Mouse (Mus musculus) activated CD4-positive, CD25-positive, alpha-beta regulatory T cell, adult 4 months (primary cell): Measurements from ENCODE around the gene Nxph1. TPM values are rescaled to one million over a fixed set of nuclear protein-coding genes. Genes with fewer than 3 reads are reported as not detected.

Experiments
- ATAC-seq: one replicate; pipeline ENCODE4 v1.8.0; 2017
- polyA plus RNA-seq, 2 experiments: library from polyadenylated mRNA; unstranded; fragments of 100-300 nt; shearing (Covaris generic); gene quantifications; one replicate each; pipeline ENCODE4 v1.2.1; 2017

Gene Nxph1
- polyA plus RNA-seq, 2 experiments from 2014 or later = not detected

DNA sequence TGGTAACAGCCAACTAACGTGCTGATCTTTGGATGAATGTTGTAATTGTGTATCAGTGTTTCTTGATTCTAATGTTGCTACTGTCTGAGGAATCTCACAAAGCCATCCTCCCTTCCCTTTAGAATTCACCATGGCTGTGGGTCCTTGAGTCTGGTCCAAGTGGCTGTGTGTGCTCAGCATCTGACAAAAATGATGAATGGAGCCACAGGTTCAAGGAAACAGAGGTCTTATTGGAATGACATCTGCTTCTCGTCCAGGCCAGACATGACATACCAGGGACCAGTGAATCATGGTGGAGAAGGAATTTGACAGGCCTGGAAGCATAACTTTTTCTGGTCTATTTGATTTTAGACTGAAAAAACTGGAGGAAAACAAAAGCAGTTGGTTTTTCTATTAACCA lies 22.3 kb downstream of the Nxph1 start:
- no peak for ATAC-seq

GRCm38 (mm10) chr6:8979237-8979871 lies 31.1 kb downstream of the Nxph1 start:
- no peak for ATAC-seq

DNA sequence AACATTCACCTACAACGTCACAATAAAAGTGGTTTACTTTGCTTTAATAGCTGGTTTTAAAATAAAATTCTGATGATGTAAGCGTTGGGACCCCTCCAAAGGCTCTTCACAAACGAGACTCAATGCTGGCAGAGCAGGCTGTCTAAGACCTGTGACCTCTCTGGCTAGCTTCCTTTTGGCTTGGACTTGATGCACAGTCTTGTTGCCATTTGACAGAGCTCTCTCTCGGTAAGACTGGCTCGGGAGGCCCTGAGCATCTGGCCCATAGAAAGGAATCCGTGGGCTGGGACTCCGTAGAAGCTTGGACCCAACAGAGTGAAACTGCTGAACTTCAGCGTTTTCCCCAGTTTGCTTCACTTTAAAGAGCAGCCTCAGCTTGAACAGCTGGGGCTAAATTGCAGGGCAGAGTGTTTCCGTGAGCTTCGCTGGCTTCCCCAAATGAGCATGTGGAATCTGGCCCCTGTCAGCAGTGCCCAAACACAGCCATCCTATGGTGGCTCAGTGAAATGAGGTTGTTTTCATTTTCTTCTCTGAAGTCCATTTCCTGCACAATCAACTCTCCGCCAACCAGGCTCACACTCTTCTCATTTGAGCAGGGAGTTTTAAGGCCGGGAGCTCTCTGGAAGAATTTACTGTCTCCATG lies 48.2 kb downstream of the Nxph1 start:
- no peak for ATAC-seq

DNA sequence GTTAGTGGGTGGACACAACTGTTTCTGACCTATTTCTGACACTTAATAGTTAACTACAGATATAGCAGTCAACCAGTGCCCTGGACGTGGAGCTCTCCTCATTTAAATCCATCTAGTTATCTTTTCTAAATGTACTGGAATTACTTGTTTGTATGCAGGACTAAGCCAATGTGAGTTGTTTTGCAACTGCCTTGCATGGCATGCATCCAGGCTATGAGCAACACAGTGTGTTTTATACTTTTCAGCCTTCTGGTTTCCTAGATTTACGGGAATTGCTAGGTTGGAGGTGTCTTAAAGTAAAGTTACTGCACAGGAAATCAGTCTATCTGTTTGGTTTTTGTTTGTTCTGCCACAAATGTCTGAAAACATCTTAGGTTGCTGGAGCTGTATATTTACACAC lies 49.1 kb downstream of the Nxph1 start:
- ATAC-seq = no peak

DNA sequence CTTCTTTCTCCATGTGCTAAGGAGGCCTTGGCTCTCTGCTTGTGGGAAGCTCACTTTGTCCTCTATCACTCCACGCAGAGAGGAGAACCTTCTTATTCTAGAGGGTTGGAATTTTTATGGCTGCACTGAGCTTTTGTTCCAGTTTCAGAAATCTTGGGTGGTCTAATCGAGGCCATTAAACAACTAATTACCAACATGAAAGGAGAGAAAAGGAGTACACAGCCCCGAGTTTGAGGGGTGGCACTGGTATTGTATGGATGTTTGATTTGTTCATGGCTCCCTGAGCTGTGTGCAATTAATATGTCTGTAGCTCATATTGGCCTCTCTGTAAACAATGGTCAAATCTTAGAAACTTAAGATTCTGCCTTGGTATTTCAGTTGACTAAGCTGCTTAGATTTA lies 54.5 kb downstream of the Nxph1 start:
- ATAC-seq = no peak

DNA sequence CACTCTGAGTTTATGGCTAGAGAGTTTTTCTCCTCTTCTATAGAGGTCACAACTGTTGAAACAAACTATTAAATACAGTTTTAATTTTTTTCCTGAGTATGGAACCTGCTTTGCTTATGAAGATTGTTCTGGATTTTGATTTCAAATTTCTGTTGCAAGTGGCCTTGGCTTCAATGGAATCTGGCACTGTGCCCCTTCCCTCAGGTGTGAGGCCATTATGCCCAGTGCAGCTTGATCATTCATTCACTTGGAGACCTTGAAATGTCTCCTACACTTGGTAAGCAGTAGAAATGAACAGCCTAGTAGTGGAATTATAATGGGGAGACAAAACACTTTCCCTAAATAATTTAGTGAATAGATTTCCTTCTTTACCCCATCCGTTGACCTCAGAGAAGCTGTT lies 78.4 kb downstream of the Nxph1 start:
- ATAC-seq = no peak

DNA sequence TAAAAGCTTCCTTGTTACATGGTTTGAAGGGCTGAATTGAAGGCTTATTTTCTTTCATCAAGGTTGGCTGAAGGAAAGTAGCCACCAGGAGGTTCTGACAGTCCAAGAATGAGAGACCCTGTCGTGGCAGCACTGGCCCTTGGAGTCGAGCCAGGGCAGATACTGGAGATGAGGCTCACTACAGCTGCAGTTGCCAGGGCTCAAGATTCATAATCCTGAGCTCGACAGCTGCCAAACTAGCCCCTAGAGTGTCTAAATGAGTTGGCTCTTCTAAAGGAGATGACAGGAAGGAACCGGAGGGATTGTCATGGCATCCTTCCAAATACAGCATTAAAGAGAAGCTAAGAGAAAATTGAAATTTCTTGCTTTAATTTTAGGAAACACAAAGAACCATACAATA lies 78.9 kb downstream of the Nxph1 start:
- ATAC-seq = no peak

DNA sequence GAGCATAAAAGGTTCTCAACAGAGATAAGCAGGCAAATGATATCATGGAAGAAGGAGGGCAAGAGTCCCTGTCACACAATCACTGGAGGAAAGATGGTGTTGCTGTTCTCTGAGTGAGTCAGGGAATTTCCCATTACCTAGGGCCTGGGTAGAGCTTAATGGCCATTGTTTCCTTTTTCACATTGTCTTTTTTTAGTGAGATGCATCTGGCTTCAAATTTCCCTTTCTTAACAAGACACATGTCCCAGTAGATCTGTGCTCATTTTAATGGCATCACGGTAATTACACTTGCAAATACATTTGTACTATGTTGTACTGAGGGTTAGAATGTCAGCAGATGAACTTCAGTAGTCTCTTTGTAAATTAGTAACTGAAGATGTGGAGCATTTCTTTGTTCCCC lies 80.3 kb downstream of the Nxph1 start:
- ATAC-seq = no peak

GRCm38 (mm10) chr6:9039286-9039685 lies 91.1 kb downstream of the Nxph1 start:
- ATAC-seq = no peak

GRCm38 (mm10) chr6:9040991-9041390 lies 92.8 kb downstream of the Nxph1 start:
- no peak for ATAC-seq

GRCm38 (mm10) chr6:9042391-9042790 lies 94.2 kb downstream of the Nxph1 start:
- no peak for ATAC-seq

- no peak for ATAC-seq
These were observed 98.6 kb downstream of the Nxph1 start for GRCm38 (mm10) chr6:9046815-9047214.

- no peak for ATAC-seq
These were observed 113.3 kb downstream of the Nxph1 start for GRCm38 (mm10) chr6:9061261-9062105.

- ATAC-seq = no peak
These were observed 118.2 kb downstream of the Nxph1 start for GRCm38 (mm10) chr6:9066435-9066834.

DNA sequence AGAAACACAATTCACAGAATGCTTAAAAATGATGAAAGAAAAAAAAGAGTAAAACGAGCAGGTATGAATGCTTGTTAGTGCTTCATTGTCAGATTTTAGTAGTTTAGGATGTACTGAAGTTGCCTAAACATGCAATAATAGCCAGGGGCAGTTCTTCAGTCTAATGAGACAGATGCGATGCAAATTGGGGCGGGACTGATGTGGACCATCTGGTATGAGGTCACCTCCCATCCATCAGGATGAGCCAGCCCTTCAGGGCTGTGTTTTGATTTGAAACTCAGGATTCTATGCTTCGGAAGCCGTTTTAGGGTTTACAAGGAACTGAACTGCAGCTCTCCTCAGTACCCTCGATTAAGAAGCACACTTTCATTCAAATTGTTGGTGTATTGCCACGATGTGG lies 121.7 kb downstream of the Nxph1 start:
- no peak for ATAC-seq

DNA sequence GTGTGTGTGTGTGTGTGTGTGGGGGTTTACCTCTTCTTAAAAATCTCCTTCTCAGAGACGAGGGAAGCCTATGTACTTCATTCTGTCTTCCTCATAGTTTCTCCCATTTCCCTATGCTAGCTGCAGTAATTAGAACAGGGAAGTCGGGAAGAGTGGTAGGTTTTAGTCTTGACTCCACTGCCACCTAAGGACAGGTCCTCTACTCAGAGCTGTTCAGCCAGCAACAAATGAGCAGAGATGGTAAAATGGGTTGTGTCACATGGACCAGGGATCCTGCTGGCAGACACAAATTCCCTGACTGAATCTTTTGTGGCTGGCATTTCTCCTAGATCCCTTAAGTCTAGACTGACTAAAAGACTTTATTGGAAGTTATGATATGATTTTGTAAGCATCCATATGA lies 128.2 kb downstream of the Nxph1 start:
- no peak for ATAC-seq

DNA sequence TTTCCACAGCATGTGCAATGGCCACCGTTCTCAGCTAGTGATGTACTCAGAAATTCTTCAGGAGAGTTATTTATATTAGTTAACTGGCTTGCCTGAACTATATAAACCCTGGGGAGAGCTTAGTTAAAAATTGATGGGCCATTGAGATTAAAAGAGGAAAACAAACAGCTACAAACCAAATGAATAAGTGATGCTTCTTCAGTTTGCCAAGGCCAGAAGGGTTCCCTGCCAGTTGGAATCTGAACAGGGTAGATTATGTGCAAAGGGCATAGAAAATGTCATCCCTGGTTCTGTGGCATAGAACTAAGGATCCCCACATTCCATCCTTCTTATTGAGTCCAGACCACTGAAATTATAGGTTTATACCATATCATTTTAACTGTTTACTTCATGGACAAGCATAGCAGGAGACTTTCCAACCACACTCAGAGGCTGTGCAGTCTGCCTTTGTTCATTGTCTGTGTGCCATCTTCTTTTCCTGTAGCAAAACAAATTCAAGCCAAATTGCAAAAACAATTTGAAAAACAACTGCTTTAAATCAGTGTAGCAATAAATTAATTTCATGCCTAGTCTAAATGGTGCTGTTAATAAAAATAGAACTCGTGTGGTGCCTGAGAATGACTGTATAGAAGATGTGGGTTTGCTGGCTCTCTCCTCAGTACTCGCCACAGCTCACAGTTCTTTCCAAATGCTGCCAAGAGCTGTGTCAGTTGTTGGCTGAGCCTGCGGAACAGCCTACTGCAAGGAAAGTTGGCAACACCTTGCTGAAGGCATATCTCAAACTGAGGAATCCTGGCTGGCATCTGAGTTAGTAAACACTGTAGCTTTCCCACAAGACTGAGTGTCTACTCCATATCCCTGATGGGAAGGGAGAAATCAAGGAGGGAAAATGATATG lies 129.8 kb downstream of the Nxph1 start:
- ATAC-seq = no peak

DNA sequence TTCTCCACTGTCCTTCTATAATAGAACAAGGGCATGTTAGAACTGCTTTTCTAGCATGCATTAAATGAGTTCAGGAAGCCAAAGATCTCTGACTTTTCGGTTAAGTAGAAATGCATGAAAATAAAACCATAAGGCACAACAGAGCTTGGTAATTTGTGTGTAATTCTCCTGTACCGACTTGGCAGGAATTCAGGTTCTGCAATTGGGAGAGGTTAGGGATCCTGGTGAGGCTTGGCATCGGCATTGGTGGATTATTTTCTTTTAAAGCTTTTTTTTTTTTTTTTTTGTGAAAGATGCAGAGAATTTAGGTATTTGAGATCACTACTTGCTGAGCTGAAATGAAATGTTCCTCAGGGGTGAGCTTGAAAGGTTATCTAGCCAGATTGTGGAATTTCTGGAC lies 135.6 kb downstream of the Nxph1 start:
- no peak for ATAC-seq

GRCm38 (mm10) chr6:9097345-9097744 lies 149.1 kb downstream of the Nxph1 start:
- no peak for ATAC-seq

DNA sequence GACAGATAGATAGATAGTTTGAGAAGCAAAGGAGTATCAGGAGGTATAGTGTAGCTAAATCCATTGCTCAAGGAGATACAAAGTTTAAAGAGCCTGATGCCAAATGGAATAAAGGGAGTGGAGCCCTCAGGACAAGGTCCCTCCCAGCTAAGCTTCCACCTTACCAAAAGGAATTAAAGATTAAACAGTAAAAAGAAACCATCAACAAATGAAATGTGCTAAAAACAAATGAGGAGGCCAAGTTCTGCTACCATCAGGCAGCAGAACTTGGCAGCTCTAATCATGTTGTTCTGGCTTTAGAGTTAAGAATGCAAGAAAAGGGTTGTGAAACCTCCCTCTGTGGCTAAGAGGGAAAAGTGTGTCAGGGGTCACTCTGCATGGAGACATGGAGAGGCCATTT lies 159.1 kb downstream of the Nxph1 start:
- ATAC-seq = no peak

DNA sequence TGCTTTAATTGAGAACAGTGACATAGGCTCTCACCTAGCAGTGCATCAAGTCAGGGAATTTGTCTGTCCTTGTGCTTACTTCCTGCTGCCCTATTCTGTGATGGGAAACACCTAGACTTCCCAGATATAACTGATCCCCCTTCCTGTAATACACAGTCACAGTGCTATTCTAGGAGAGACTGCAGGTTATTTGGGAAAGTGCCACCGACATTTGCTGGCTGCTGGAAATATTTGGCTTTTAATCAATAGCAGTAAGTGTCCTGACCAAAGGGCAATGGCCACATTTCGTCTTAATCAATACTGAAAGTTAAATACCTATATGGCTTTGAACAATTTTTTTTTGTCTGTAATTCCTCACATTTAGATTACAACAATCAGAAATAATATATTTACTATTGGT lies 170.9 kb downstream of the Nxph1 start:
- ATAC-seq = no peak

GRCm38 (mm10) chr6:9124321-9124914 lies 176.2 kb downstream of the Nxph1 start:
- ATAC-seq = no peak
